Mouse (Mus musculus): ENCODE data around the gene Sgpp2.

Sgpp2 gene

GRCm38 (mm10) chr1:78310021-78310752 lies at the start of gene Sgpp2:
TSS of gene Sgpp2 (plus strand) at chr1:78310345.
- DNase-seq (ENCODE audit: low spot score) = peak; percentile 65

GRCm38 (mm10) chr1:78267519-78267918 lies 42.6 kb upstream of the Sgpp2 start:
- DNase-seq (ENCODE audit: low spot score) = peak; percentile 42

GRCm38 (mm10) chr1:78272915-78273314 lies 37.2 kb upstream of the Sgpp2 start:
- DNase-seq (ENCODE audit: low spot score) = no peak

- no peak for DNase-seq (ENCODE audit: low spot score)
These were observed 31.0 kb upstream of the Sgpp2 start for GRCm38 (mm10) chr1:78279128-78279527.

- no peak for DNase-seq (ENCODE audit: low spot score)
These were observed 17.7 kb upstream of the Sgpp2 start for GRCm38 (mm10) chr1:78292397-78292796.

- no peak for DNase-seq (ENCODE audit: low spot score)
These were observed 10.4 kb upstream of the Sgpp2 start for GRCm38 (mm10) chr1:78299670-78300225.

GRCm38 (mm10) chr1:78308688-78309087 lies 1.5 kb upstream of the Sgpp2 start:
- DNase-seq (ENCODE audit: low spot score) = no peak

- no peak for DNase-seq (ENCODE audit: low spot score)
These were observed 865 bp upstream of the Sgpp2 start for GRCm38 (mm10) chr1:78309280-78309679.

- peak; percentile 62 for DNase-seq (ENCODE audit: low spot score)
These were observed 756 bp downstream of the Sgpp2 start for GRCm38 (mm10) chr1:78310861-78311341.

- no peak for DNase-seq (ENCODE audit: low spot score)
These were observed 1.3 kb downstream of the Sgpp2 start for GRCm38 (mm10) chr1:78311482-78311881.

GRCm38 (mm10) chr1:78312917-78313316 lies 2.8 kb downstream of the Sgpp2 start:
- DNase-seq (ENCODE audit: low spot score) = no peak

GRCm38 (mm10) chr1:78313961-78314360 lies 3.8 kb downstream of the Sgpp2 start:
- no peak for DNase-seq (ENCODE audit: low spot score)

GRCm38 (mm10) chr1:78318089-78318760 lies 8.1 kb downstream of the Sgpp2 start:
- DNase-seq (ENCODE audit: low spot score) = no peak

- no peak for DNase-seq (ENCODE audit: low spot score)
These were observed 10.1 kb downstream of the Sgpp2 start for GRCm38 (mm10) chr1:78320291-78320690.

- no peak for DNase-seq (ENCODE audit: low spot score)
These were observed 12.1 kb downstream of the Sgpp2 start for GRCm38 (mm10) chr1:78322098-78322778.

GRCm38 (mm10) chr1:78322844-78323243 lies 12.7 kb downstream of the Sgpp2 start:
- no peak for DNase-seq (ENCODE audit: low spot score)

- DNase-seq (ENCODE audit: low spot score) = no peak
These were observed 13.9 kb downstream of the Sgpp2 start for GRCm38 (mm10) chr1:78324044-78324443.

- no peak for DNase-seq (ENCODE audit: low spot score)
These were observed 15.7 kb downstream of the Sgpp2 start for GRCm38 (mm10) chr1:78325851-78326250.

GRCm38 (mm10) chr1:78328646-78329045 lies 18.5 kb downstream of the Sgpp2 start:
- no peak for DNase-seq (ENCODE audit: low spot score)

- no peak for DNase-seq (ENCODE audit: low spot score)
These were observed 19.7 kb downstream of the Sgpp2 start for GRCm38 (mm10) chr1:78329861-78330260.

GRCm38 (mm10) chr1:78330620-78331158 lies 20.5 kb downstream of the Sgpp2 start:
- DNase-seq (ENCODE audit: low spot score) = no peak

- no peak for DNase-seq (ENCODE audit: low spot score)
These were observed 27.6 kb downstream of the Sgpp2 start for GRCm38 (mm10) chr1:78337726-78338125.

Measured in testis, postnatal 10 days (tissue).